Mouse (Mus musculus) spleen, postnatal 10 days (tissue): Measurements from ENCODE around the gene Mettl25.

Source experiments
- DNase-seq, 2 experiments: peaks; one replicate each; pipeline ENCODE4 v3.0.0; 2021 to 2022; ENCODE audit warnings: low spot score in 2 of 2

Mettl25 gene

DNA sequence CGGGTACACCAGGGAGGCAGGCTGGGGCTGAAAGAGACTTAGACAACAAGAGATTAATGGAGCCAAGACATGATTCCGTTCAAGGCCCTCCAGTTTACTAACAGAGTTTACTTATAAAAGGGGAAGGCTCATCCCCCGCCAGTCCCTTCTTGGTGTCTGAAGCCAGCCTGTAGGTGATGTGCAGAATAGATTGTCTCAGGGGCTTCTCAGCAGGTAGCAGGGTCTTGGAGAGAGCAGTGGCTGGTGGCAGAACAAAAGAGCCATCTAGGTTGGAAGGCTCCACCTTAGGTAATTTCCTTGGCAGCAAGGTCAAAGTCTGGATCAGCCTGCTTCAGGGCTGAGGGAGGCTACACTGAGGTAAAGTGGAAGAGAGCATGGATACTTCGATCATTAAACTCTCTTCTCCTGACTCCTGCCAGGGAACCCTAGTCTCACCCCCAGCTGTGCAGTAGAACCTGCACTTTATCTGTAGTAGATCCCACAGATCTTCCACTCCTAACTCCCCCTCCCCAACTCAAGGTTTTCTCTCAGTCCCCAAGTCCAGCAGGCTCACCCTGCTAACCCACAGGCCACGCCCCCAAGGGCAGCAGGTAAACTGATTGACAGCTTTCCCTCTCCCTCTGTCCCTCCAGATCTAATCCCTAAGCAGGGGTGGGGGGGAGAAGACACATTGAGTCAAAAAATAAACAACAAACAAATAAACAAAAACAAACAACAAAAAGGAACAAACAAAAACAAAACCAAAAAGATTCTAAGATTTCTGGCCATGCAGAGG is 87.2 kb downstream of the Mettl25 start:
- DNase-seq, result no peak

DNA sequence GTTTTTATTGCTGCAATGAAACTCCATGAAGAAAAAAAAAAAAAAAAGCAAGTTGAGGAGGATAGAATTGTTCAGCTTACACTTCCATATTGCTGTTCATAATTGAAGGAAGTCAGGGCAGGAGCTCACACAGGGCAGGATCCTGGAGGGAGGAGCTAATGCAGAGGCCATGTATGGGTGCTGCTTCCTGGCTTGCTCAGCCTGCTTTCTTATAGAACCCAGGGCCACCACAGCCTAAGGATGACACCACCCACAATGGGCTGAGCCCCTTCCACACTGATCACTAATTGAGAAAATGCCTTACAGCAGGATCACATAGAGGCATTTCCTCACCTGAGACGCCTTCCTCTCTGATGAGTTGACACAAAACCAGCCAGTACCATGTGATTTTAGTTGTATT is 95.2 kb downstream of the Mettl25 start:
- no peak for DNase-seq

DNA sequence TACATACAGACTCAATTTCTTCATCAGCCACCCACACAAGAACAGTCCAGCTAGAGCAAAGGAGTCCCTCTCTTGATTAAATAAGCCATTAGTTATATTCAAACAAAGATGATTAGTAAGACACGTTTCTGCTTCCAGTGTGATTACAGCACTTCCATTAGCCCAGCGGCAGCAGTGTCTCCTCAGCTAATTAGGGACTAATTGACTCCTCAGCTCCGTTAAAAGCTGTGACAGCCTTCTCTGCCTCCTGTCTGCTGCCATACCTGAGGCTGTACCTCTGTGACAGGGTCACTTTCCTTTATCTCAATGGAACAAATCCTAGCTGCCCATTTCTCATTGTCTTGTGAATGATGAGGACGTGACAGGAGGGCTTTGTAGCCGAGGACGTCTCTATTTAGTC is 99.4 kb downstream of the Mettl25 start:
- DNase-seq, result no peak

DNA sequence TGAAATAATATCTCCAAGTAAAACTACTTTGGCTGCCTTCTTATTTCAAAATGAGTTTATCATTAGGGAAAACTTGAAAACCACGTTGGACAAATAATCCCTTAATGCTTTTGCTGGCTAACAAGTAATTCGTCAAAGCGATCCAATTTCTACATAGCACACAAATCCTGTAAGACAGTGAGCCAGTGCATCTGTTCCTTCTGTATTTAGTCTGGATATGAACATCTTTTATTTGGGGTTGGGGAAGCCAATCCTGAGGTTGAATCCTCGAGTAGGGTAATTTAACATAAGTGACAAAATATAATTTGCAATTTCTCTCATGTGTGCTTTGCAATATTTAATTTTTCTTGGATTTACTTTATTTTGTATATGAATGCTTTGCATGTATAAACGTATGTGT is 102.2 kb downstream of the Mettl25 start:
- DNase-seq, result no peak

DNA sequence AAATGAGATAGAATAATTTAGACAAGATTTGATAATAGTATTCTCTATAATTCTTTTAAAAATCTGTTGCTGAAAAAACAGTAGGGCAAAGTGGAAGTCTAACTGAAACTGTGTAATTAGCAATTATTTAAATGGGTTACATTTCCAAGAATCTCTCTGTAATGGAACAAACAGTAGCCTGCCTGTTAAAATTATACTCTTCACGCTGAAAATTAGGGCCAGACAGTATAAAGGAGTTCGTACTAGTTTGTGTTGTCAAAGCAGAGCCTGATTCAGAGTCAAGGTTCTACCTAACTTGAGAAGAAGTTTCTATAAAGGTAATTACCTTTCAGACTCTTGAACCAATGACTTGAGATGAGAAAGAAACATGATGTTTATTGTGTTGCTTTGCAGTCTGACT is 113.4 kb downstream of the Mettl25 start:
- no peak for DNase-seq

DNA sequence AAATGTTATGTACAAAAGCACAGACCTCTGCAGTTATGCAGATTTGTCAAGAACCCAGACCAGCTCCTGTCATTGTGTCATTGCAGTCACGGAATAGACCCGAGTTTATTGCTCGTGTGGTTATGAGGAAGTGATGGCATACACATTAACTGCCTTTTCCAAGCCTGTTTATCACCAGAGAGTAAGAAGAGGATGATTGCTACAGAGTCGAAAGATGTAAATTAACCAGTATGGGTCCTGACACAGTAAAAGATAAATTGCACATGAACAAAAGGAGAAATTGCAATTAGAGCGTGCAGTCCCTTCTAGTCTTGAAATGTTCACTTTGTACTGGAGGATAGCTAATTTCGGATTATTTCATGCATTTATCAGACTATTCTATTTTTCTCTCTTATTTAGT is 113.8 kb downstream of the Mettl25 start:
- no peak for DNase-seq

DNA sequence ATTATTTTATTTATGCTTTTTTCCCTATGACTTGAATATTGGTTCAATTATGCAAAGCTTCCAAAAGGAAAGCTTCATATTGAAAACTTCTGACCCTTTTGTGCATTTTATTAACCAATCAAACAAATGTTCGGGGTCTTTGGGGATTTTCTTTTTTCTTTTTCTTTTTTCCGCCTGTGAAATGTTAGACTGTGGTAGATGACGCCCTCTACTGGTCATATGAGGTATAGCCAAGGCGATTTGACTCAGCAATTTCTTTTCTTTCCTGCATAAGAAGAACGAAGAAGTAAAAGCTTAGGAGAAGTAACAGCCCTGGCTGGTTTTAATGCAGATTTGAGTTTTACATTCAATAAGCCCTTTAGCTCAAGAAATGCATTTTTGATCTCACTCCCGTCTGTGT is 126.3 kb downstream of the Mettl25 start:
- DNase-seq, result no peak

DNA sequence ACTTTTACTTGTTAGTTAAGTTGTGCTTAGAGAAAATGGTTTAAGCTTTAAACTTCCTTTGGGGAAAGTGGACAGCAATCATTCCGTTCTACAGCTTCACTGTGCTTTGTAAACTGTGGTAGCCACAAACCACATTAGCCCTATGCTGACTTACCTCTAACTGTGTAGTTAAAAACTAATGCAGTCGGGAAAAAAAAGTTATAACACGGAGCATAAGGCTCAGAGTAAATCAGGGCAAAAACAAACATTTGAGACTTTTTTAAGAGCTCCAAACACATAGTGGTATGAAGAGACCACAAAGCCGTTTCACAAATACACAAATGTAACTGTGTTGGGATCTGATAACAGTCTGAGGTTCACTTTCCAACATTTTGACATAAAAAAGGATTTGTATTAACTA is 126.8 kb downstream of the Mettl25 start:
- no peak for DNase-seq

DNA sequence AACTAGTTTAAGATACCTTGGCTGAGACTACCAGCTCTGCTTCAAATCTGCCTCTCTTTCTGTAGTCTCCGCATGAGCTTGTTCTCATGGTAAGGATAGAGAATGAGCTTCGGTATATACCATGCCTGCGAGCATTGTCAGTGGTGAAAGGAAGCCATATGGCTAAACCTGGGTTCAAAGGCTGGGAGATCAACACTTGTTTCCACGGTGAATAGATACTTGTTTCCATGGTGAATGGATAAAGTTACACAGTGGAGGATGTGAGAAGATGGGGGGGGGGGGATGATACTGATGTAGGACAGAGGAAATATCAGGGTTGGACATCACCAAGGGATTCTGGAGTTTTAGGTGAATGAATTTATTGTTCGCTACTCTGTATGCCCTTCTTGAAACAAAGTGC is 128.0 kb downstream of the Mettl25 start:
- DNase-seq, result no peak
